Mouse (Mus musculus): ENCODE results near the gene Dpm1. TPM values are rescaled to one million over a fixed set of nuclear protein-coding genes. Genes with fewer than 3 reads are reported as not detected.

The Dpm1 gene
- polyA plus RNA-seq, 1 experiment from 2014 or later = 85.6 TPM

DNA sequence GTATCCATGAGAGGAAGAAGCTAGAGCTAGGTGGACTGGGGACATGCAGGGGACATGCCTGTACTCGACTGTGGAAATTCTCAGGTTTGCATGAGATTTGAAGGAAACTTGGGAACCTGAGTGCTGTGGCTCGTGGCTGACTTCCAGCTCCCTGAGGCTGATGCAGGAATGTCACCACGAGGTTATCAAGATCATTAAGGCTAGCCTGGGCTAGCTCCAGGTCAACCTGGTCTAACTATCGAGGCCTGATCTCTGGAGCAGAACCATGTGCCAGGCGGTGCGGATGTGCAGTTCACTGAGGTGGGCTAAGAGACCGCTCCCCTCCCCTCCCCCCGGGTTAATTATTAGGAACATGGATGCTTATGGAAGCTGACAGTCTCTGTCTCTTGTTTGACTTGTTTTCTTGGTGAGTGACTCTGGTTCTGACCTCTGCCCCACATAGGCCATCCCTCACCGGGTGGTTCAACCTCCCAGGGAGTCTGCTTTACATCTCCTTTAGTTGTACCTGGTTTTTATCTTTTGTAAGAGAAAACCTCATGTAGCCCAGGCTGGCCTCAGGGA is 69.9 kb downstream of the Dpm1 start:
- Histone ChIP-seq H3K27me3 (no peaks in the 10 kb centered on the region), H3K27ac (peak overlapping the region; percentile 93; the same call in 1 of the 2 replicates), H3K4me2 (no peak overlapping the region), H3K4me1 (peaks cover 54% of the 10 kb centered on the region), H3K9ac (no peak overlapping the region), H3K4me3 (replicated peaks) (no peak overlapping the region), H3K36me3 (no peaks in the 10 kb centered on the region), H3K9me3 (replicated peaks) (no peaks in the 10 kb centered on the region)
- WGBS = 75% methylated on average over 9 of the region's 9 CpGs
- no peak for ATAC-seq (replicated peaks; ENCODE audit: low FRiP score)

Small RNAs within 50 kb of the gene (microRNA-seq; reads per million reads assigned to microRNA genes)
- gene Gm24561 = not detected

Other genes starting within 250 kb of the Dpm1 start
- gene Ripor3, start 220.0 kb downstream of the Dpm1 start, polyA plus RNA-seq (2015; fragmentation: Nextera tagmentation; extraction: Ambion mirVana) = 1.6 and 1.9 TPM in 2 replicates
- gene Pard6b, start 149.6 kb downstream of the Dpm1 start, polyA plus RNA-seq (2015; fragmentation: Nextera tagmentation; extraction: Ambion mirVana) = 19.0 and 20.4 TPM in 2 replicates
- gene Adnp, start 23.5 kb downstream of the Dpm1 start, polyA plus RNA-seq (2015; fragmentation: Nextera tagmentation; extraction: Ambion mirVana) = 1.5 and 4.1 TPM in 2 replicates
- gene Gm20716, start 227 bp downstream of the Dpm1 start, polyA plus RNA-seq (2015; fragmentation: Nextera tagmentation; extraction: Ambion mirVana) = 19.3 and 19.5 TPM in 2 replicates
- gene Mocs3, start within 50 bp of the Dpm1 start, polyA plus RNA-seq (2015; fragmentation: Nextera tagmentation; extraction: Ambion mirVana) = 6.3 and 6.9 TPM in 2 replicates
- 0.99 and 3.1 TPM in 2 replicates for gene Kcng1, start 51.1 kb upstream of the Dpm1 start, polyA plus RNA-seq (2015; fragmentation: Nextera tagmentation; extraction: Ambion mirVana)